Mouse (Mus musculus) liver, embryonic 14.5 days (tissue): ENCODE measurements around the gene Rfx4.

Experiments
- CTCF ChIP-seq: IDR thresholded peaks from 2 replicates; pipeline ENCODE4 v1.5.1; 2016; ENCODE audit warnings: antibody characterized with exemption, low read depth, control low read depth
- EP300 ChIP-seq: IDR thresholded peaks from 2 replicates; pipeline ENCODE4 v1.6.1; 2016; ENCODE audit warnings: antibody characterized with exemption, low read depth

GRCm38 (mm10) chr10:84819669-84820068 lies 63.8 kb downstream of the Rfx4 start:
- TF ChIP-seq CTCF (no peak), EP300 (no peak)
